Mouse (Mus musculus) E14TG2a.4 (cell line): Measurements from ENCODE around the gene B4galt3.

Experiments used
- H3K27me3 ChIP-seq: 2 replicates; pipeline ENCODE4 v1.6.1; 2014; ENCODE audit warnings: low read length, control low read depth; ENCODE audit not compliant: insufficient read depth
- H3K36me3 ChIP-seq: 2 replicates; pipeline ENCODE4 v1.6.1; 2014; ENCODE audit warnings: low read length, control low read depth; ENCODE audit not compliant: insufficient read depth
- H3K4me1 ChIP-seq: replicated peaks from 2 replicates; pipeline ENCODE4 v1.6.1; 2014; ENCODE audit warnings: low read depth, low read length, control low read depth
- H3K4me3 ChIP-seq: replicated peaks from 2 replicates; pipeline ENCODE4 v1.5.1; 2014; ENCODE audit warnings: mild to moderate bottlenecking, low read length
- H3K9me3 ChIP-seq: 2 replicates; pipeline ENCODE4 v1.6.1; 2014; ENCODE audit warnings: low read length, control low read depth
- CTCF ChIP-seq: conservative IDR thresholded peaks from 2 replicates; pipeline ENCODE4 v1.5.1; 2014; ENCODE audit warnings: low read length
- NANOG ChIP-seq: IDR thresholded peaks from 2 replicates; pipeline ENCODE4 v1.6.1; 2014; ENCODE audit warnings: borderline replicate concordance, low read length, mixed read lengths
- POU5F1 ChIP-seq: IDR thresholded peaks from 2 replicates; pipeline ENCODE4 v1.6.1; 2014; ENCODE audit warnings: low read length, borderline replicate concordance

B4galt3 gene

GRCm38 (mm10) chr1:171325571-171325970 is 55.4 kb downstream of the B4galt3 start:
- H3K36me3 ChIP-seq = peaks cover 23% of the 10 kb centered on the region
- no peak overlapping the region for H3K4me3 ChIP-seq
- H3K4me1 ChIP-seq = peaks cover 74% of the 10 kb centered on the region
- TF ChIP-seq POU5F1 = no peak
- TF ChIP-seq NANOG = no peak
- no peak for TF ChIP-seq CTCF
- H3K9me3 ChIP-seq = no peaks in the 10 kb centered on the region
- H3K27me3 ChIP-seq = no peaks in the 10 kb centered on the region
